Mouse (Mus musculus): ENCODE measurements at regions not wholly inside any gene's neighbourhood (a gene's known extent, or its start where the extent isn't known, plus 50 kb on each side); places are given as distances from the start of the nearest gene placed in this dataset.

DNA sequence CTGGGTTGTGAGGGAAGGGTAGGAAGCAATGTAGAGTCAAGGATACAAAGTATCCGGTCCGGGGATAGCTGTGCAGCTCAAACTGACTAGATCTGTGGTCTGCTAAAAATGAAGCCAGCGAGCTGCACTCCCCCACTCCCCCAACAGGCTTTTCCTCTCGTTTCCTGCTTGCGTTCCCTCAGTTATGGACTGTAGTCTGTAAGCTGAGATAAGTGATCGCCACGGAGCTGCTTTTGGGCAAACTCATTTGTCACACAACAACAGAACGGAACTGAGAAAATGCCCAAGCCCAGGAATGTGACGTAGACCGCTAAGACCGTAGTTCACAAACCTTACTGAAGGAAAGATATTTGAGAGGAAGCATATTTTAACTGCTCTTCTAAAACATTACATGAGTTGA is 276.1 kb downstream of the Rbm26 start:
- H3K4me3 ChIP-seq: no peak overlapping the region
- TF ChIP-seq POLR2A (IDR thresholded peaks at IDR 0.05; ENCODE audit: insufficient read length, low read depth) (no peak), MYOD1 (IDR thresholded peaks at IDR 0.05; ENCODE audit: control insufficient read depth in 1 of 3, insufficient read length in 2 of 3, low read depth in 2 of 3) (no peak), REST (IDR thresholded peaks at IDR 0.05; ENCODE audit: insufficient read depth, insufficient read length) (no peak), MAX (IDR thresholded peaks at IDR 0.05; ENCODE audit: low read depth) (no peak), SRF (IDR thresholded peaks at IDR 0.05; ENCODE audit: control insufficient read depth, insufficient read length, low read depth) (no peak), CEBPB (IDR thresholded peaks at IDR 0.05; ENCODE audit: insufficient read depth, poor library complexity, severe bottlenecking) (no peak), MYOG (IDR thresholded peaks at IDR 0.05; ENCODE audit: control insufficient read depth in 1 of 3, insufficient read depth in 1 of 3, insufficient read length in 2 of 3, low read depth in 2 of 3) (no peak), E2F4 (IDR thresholded peaks at IDR 0.05; ENCODE audit: insufficient read depth) (no peak), TCF3 (IDR thresholded peaks at IDR 0.05; ENCODE audit: insufficient read length, low read depth) (no peak), USF1 (IDR thresholded peaks at IDR 0.05; ENCODE audit: low read depth) (no peak), TCF12 (IDR thresholded peaks at IDR 0.05; ENCODE audit: insufficient read depth, poor library complexity, severe bottlenecking) (no peak), POLR2AphosphoS2 (IDR thresholded peaks at IDR 0.05; ENCODE audit: insufficient read length, low read depth) (no peak)
- no peaks in the 10 kb centered on the region for H3K27me3 ChIP-seq (ENCODE audit: control insufficient read depth, insufficient read depth, insufficient read length)
- H3K79me2 ChIP-seq (ENCODE audit: control insufficient read depth, insufficient read depth): no peaks in the 10 kb centered on the region
- H3K36me3 ChIP-seq (ENCODE audit: control insufficient read depth, insufficient read depth): no peaks in the 10 kb centered on the region
- no peak overlapping the region for H3K4me2 ChIP-seq (ENCODE audit: low read depth)
- H3ac ChIP-seq (ENCODE audit: control insufficient read depth, insufficient read length): no peak overlapping the region

GRCm38 (mm10) chr14:104871203-104871602 is 305.9 kb downstream of the Rbm26 start:
- H3K79me2 ChIP-seq (ENCODE audit: control insufficient read depth, insufficient read depth): no peaks in the 10 kb centered on the region

DNA sequence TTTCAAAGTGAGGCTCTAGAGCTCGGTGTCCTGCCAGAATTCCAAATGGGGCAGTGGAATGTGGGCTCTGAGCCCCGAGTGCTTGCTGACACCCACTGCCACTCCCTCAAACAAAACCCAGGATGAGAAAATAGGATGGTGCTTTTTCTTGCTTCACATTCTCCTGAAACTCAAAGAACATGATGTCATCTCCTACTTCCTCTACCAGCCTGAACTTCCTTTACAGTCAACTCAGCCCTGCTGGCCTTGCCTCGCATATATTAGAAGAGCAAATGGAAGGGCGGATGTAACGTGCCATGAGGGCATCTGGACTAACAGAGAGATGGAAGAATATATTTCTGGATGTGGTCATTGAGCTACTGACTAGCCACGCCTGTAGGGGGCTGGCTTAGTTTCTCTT is 309.6 kb downstream of the Rbm26 start:
- Histone ChIP-seq H3K27me3 (ENCODE audit: control insufficient read depth, insufficient read depth, insufficient read length) (no peaks in the 10 kb centered on the region), H3K36me3 (ENCODE audit: control insufficient read depth, insufficient read depth) (no peaks in the 10 kb centered on the region), H3K4me3 (no peak overlapping the region), H3ac (ENCODE audit: control insufficient read depth, insufficient read length) (no peak overlapping the region), H3K4me2 (ENCODE audit: low read depth) (no peak overlapping the region), H3K79me2 (ENCODE audit: control insufficient read depth, insufficient read depth) (no peaks in the 10 kb centered on the region)
- TF ChIP-seq TCF12 (IDR thresholded peaks at IDR 0.05; ENCODE audit: insufficient read depth, poor library complexity, severe bottlenecking): no peak

More at GRCm38 (mm10) chr14:104871203-104871602, 305.9 kb downstream of the Rbm26 start:
- Histone ChIP-seq H3K4me2 (ENCODE audit: low read depth) (no peak overlapping the region), H3ac (ENCODE audit: control insufficient read depth, insufficient read length) (no peak overlapping the region), H3K36me3 (ENCODE audit: control insufficient read depth, insufficient read depth) (no peaks in the 10 kb centered on the region), H3K27me3 (ENCODE audit: control insufficient read depth, insufficient read depth, insufficient read length) (no peaks in the 10 kb centered on the region), H3K4me3 (no peak overlapping the region)
- TF ChIP-seq MAX (IDR thresholded peaks at IDR 0.05; ENCODE audit: low read depth) (no peak), POLR2A (IDR thresholded peaks at IDR 0.05; ENCODE audit: insufficient read length, low read depth) (no peak), REST (IDR thresholded peaks at IDR 0.05; ENCODE audit: insufficient read depth, insufficient read length) (no peak), TCF12 (IDR thresholded peaks at IDR 0.05; ENCODE audit: insufficient read depth, poor library complexity, severe bottlenecking) (no peak), MYOG (IDR thresholded peaks at IDR 0.05; ENCODE audit: control insufficient read depth in 1 of 3, insufficient read depth in 1 of 3, insufficient read length in 2 of 3, low read depth in 2 of 3) (no peak), TCF3 (IDR thresholded peaks at IDR 0.05; ENCODE audit: insufficient read length, low read depth) (no peak), SRF (IDR thresholded peaks at IDR 0.05; ENCODE audit: control insufficient read depth, insufficient read length, low read depth) (no peak), MYOD1 (IDR thresholded peaks at IDR 0.05; ENCODE audit: control insufficient read depth in 1 of 3, insufficient read length in 2 of 3, low read depth in 2 of 3) (no peak), POLR2AphosphoS2 (IDR thresholded peaks at IDR 0.05; ENCODE audit: insufficient read length, low read depth) (no peak), E2F4 (IDR thresholded peaks at IDR 0.05; ENCODE audit: insufficient read depth) (no peak), USF1 (IDR thresholded peaks at IDR 0.05; ENCODE audit: low read depth) (no peak), CEBPB (IDR thresholded peaks at IDR 0.05; ENCODE audit: insufficient read depth, poor library complexity, severe bottlenecking) (no peak)

DNA sequence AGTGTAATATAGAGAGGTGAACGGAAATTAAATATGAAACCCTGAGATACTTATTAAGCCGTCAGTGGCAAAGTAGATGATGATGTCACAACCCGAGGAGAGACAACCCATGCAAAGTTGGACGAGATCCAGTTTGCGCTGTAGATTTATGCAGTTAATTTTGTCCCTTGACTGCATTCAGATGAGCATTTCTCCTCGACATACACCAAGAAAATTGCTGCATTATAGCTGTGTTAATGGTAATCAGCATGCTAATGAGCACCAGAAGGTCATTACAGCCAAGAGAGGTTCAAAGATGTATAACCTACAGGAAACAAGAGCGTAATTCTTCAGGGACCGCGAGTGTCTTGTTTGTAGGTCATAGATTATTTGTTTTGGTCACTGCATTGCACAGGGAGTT is 313.2 kb downstream of the Rbm26 start:
- Histone ChIP-seq H3K27me3 (ENCODE audit: control insufficient read depth, insufficient read depth, insufficient read length) (no peaks in the 10 kb centered on the region), H3K36me3 (ENCODE audit: control insufficient read depth, insufficient read depth) (no peaks in the 10 kb centered on the region), H3K4me2 (ENCODE audit: low read depth) (no peak overlapping the region), H3K4me3 (no peak overlapping the region), H3K79me2 (ENCODE audit: control insufficient read depth, insufficient read depth) (no peaks in the 10 kb centered on the region), H3ac (ENCODE audit: control insufficient read depth, insufficient read length) (no peak overlapping the region)
- TF ChIP-seq E2F4 (IDR thresholded peaks at IDR 0.05; ENCODE audit: insufficient read depth) (no peak), TCF12 (IDR thresholded peaks at IDR 0.05; ENCODE audit: insufficient read depth, poor library complexity, severe bottlenecking) (no peak), MAX (IDR thresholded peaks at IDR 0.05; ENCODE audit: low read depth) (no peak), USF1 (IDR thresholded peaks at IDR 0.05; ENCODE audit: low read depth) (no peak), CEBPB (IDR thresholded peaks at IDR 0.05; ENCODE audit: insufficient read depth, poor library complexity, severe bottlenecking) (no peak), REST (IDR thresholded peaks at IDR 0.05; ENCODE audit: insufficient read depth, insufficient read length) (no peak), MYOG (IDR thresholded peaks at IDR 0.05; ENCODE audit: control insufficient read depth in 1 of 3, insufficient read depth in 1 of 3, insufficient read length in 2 of 3, low read depth in 2 of 3) (no peak), POLR2A (IDR thresholded peaks at IDR 0.05; ENCODE audit: insufficient read length, low read depth) (no peak), MYOD1 (IDR thresholded peaks at IDR 0.05; ENCODE audit: control insufficient read depth in 1 of 3, insufficient read length in 2 of 3, low read depth in 2 of 3) (no peak)

- Histone ChIP-seq H3K79me2 (ENCODE audit: control insufficient read depth, insufficient read depth) (no peaks in the 10 kb centered on the region), H3K36me3 (ENCODE audit: control insufficient read depth, insufficient read depth) (no peaks in the 10 kb centered on the region), H3K4me2 (ENCODE audit: low read depth) (no peak overlapping the region), H3ac (ENCODE audit: control insufficient read depth, insufficient read length) (no peak overlapping the region), H3K4me3 (no peak overlapping the region), H3K27me3 (ENCODE audit: control insufficient read depth, insufficient read depth, insufficient read length) (no peaks in the 10 kb centered on the region)
- TF ChIP-seq MYOD1 (IDR thresholded peaks at IDR 0.05; ENCODE audit: control insufficient read depth in 1 of 3, insufficient read length in 2 of 3, low read depth in 2 of 3) (no peak), SRF (IDR thresholded peaks at IDR 0.05; ENCODE audit: control insufficient read depth, insufficient read length, low read depth) (no peak), REST (IDR thresholded peaks at IDR 0.05; ENCODE audit: insufficient read depth, insufficient read length) (no peak), MYOG (IDR thresholded peaks at IDR 0.05; ENCODE audit: control insufficient read depth in 1 of 3, insufficient read depth in 1 of 3, insufficient read length in 2 of 3, low read depth in 2 of 3) (no peak), USF1 (IDR thresholded peaks at IDR 0.05; ENCODE audit: low read depth) (no peak)
Observed at GRCm38 (mm10) chr14:104855913-104856312, 321.2 kb downstream of the Rbm26 start.

All from myocyte (in vitro differentiated cells).